Mouse (Mus musculus) MEL (cell line): ENCODE measurements around the gene Iqca. TPM values are rescaled to one million over a fixed set of nuclear protein-coding genes. Genes with fewer than 3 reads are reported as not detected.

Source experiments
- DNase-seq: peaks from one replicate; pipeline ENCODE4 v3.0.0; 2011; ENCODE audit warnings: low read depth, low spot score
- H3K27ac ChIP-seq: 2 replicates; pipeline ENCODE4 v1.5.1; 2012; ENCODE audit warnings: low read depth, mild to moderate bottlenecking, control low read depth, low read length, moderate library complexity; ENCODE audit not compliant: control insufficient read depth
- H3K27me3 ChIP-seq, 2 experiments: fragments of 150-350 bp in 1 of 2; sonication (generic) in 1 of 2; 2 replicates each; pipeline ENCODE4 v1.6.1; 2012; ENCODE audit warnings: low read length in 2 of 2, mild to moderate bottlenecking in 2 of 2, improper control_type of control experiment in 1 of 2, moderate library complexity in 1 of 2; ENCODE audit not compliant: insufficient read depth in 2 of 2, control insufficient read depth in 1 of 2
- H3K36me3 ChIP-seq, 2 experiments: 2 replicates each; pipeline ENCODE4 v1.6.1; 2012 to 2014; ENCODE audit warnings: low read length in 2 of 2, improper control_type of control experiment in 1 of 2, inconsistent platforms in 1 of 2, mild to moderate bottlenecking in 1 of 2; ENCODE audit not compliant: insufficient read depth in 2 of 2, control insufficient read depth in 1 of 2
- H3K4me1 ChIP-seq, 2 experiments: fragments of 150-350 bp in 1 of 2; sonication (generic) in 1 of 2; 2 replicates each; pipeline ENCODE4 v1.6.1; 2012; ENCODE audit warnings: low read length in 2 of 2, improper control_type of control experiment in 1 of 2, mild to moderate bottlenecking in 1 of 2; ENCODE audit not compliant: insufficient read depth in 2 of 2, control insufficient read depth in 1 of 2
- H3K4me3 ChIP-seq, 2 experiments: fragments of 150-350 bp in 1 of 2; sonication (generic) in 1 of 2; 2 replicates each; pipeline ENCODE4 v1.5.1; 2012; ENCODE audit warnings: low read depth in 2 of 2, low read length in 2 of 2, mild to moderate bottlenecking in 2 of 2, moderate library complexity in 2 of 2, control low read depth in 1 of 2, improper control_type of control experiment in 1 of 2; ENCODE audit not compliant: control insufficient read depth in 1 of 2, insufficient read depth in 1 of 2
- H3K79me2 ChIP-seq: 2 replicates; pipeline ENCODE4 v1.6.1; 2012; ENCODE audit warnings: mild to moderate bottlenecking, low read length, moderate library complexity; ENCODE audit not compliant: control insufficient read depth, poor library complexity, insufficient read depth
- H3K9ac ChIP-seq: 2 replicates; pipeline ENCODE4 v1.6.1; 2012; ENCODE audit warnings: low read depth, mild to moderate bottlenecking, control low read depth, low read length, moderate library complexity; ENCODE audit not compliant: control insufficient read depth, poor library complexity, severe bottlenecking
- H3K9me3 ChIP-seq: fragments of 150-350 bp; sonication (generic); replicated peaks from 2 replicates; pipeline ENCODE4 v1.6.1; 2012; ENCODE audit warnings: mild to moderate bottlenecking, low read length, improper control_type of control experiment, moderate library complexity; ENCODE audit not compliant: insufficient read depth
- E2F4 ChIP-seq: IDR thresholded peaks from 2 replicates; pipeline ENCODE4 v1.6.1; 2011; ENCODE audit warnings: low read depth, low read length, improper control_type of control experiment, borderline replicate concordance
- EP300 ChIP-seq, 2 experiments: IDR thresholded peaks; 2 replicates each; pipeline ENCODE4 v1.6.1; 2011; ENCODE audit warnings: improper control_type of control experiment in 2 of 2, low read length in 2 of 2, low read depth in 1 of 2, mild to moderate bottlenecking in 1 of 2
- GATA1 ChIP-seq: IDR thresholded peaks from 2 replicates; pipeline ENCODE4 v1.6.1; 2011; ENCODE audit warnings: low read depth, low read length, improper control_type of control experiment
- HCFC1 ChIP-seq: IDR thresholded peaks from 2 replicates; pipeline ENCODE4 v1.6.1; 2012; ENCODE audit warnings: low read depth, mild to moderate bottlenecking, inconsistent platforms, low read length, improper control_type of control experiment, moderate library complexity
- KAT2A ChIP-seq: conservative IDR thresholded peaks from 2 replicates; pipeline ENCODE4 v1.6.1; 2012; ENCODE audit warnings: low read depth, low read length, improper control_type of control experiment, inconsistent platforms
- MAZ ChIP-seq: IDR thresholded peaks from 2 replicates; pipeline ENCODE4 v1.6.1; 2012; ENCODE audit warnings: low read depth, mild to moderate bottlenecking, inconsistent platforms, low read length, improper control_type of control experiment
- MEF2A ChIP-seq: IDR thresholded peaks from 2 replicates; pipeline ENCODE4 v1.6.1; 2014; ENCODE audit warnings: low read depth, mild to moderate bottlenecking, inconsistent platforms, low read length, improper control_type of control experiment; ENCODE audit not compliant: poor library complexity, insufficient replicate concordance, severe bottlenecking; ENCODE audit errors: extremely low read depth
- MXI1 ChIP-seq: IDR thresholded peaks from 2 replicates; pipeline ENCODE4 v1.6.1; 2011; ENCODE audit warnings: mild to moderate bottlenecking, low read depth, low read length, improper control_type of control experiment
- MYB ChIP-seq: IDR thresholded peaks from 2 replicates; pipeline ENCODE4 v1.6.1; 2011; ENCODE audit warnings: mild to moderate bottlenecking, low read depth, low read length, improper control_type of control experiment
- NRF1 ChIP-seq: IDR thresholded peaks from 2 replicates; pipeline ENCODE4 v1.6.1; 2014; ENCODE audit warnings: low read depth, mild to moderate bottlenecking, inconsistent platforms, low read length, improper control_type of control experiment, moderate library complexity; ENCODE audit not compliant: poor library complexity, insufficient read depth, severe bottlenecking
- POLR2A ChIP-seq, 2 experiments: IDR thresholded peaks; 2 replicates each; pipeline ENCODE4 v1.6.1; 2011 to 2012; ENCODE audit warnings: low read length in 2 of 2, mild to moderate bottlenecking in 2 of 2, control low read depth in 1 of 2, improper control_type of control experiment in 1 of 2, low read depth in 1 of 2, moderate library complexity in 1 of 2; ENCODE audit not compliant: control insufficient read depth in 1 of 2, insufficient read depth in 1 of 2, poor library complexity in 1 of 2
- POLR2AphosphoS5 ChIP-seq: IDR thresholded peaks from 2 replicates; pipeline ENCODE4 v1.6.1; 2012; ENCODE audit warnings: low read depth, borderline replicate concordance, mild to moderate bottlenecking, inconsistent platforms, low read length, moderate library complexity, mixed read lengths
- RAD21 ChIP-seq: IDR thresholded peaks from 2 replicates; pipeline ENCODE4 v1.6.1; 2011; ENCODE audit warnings: mild to moderate bottlenecking, low read depth, low read length, improper control_type of control experiment
- RCOR1 ChIP-seq: IDR thresholded peaks from 2 replicates; pipeline ENCODE4 v1.6.1; 2012; ENCODE audit warnings: low read depth, mild to moderate bottlenecking, inconsistent platforms, low read length, improper control_type of control experiment
- TCF12 ChIP-seq: IDR thresholded peaks from 2 replicates; pipeline ENCODE4 v1.6.1; 2014; ENCODE audit warnings: low read depth, mild to moderate bottlenecking, inconsistent platforms, low read length, improper control_type of control experiment, moderate library complexity
- USF2 ChIP-seq, 2 experiments: IDR thresholded peaks; 2 replicates each; pipeline ENCODE4 v1.6.1; 2011 to 2012; ENCODE audit warnings: improper control_type of control experiment in 2 of 2, low read length in 2 of 2, borderline replicate concordance in 1 of 2, inconsistent platforms in 1 of 2, low read depth in 1 of 2, mild to moderate bottlenecking in 1 of 2; ENCODE audit not compliant: insufficient read depth in 1 of 2
- ZMIZ1 ChIP-seq: IDR thresholded peaks from 2 replicates; pipeline ENCODE4 v1.6.1; 2012; ENCODE audit warnings: low read depth, mild to moderate bottlenecking, inconsistent platforms, low read length, improper control_type of control experiment, moderate library complexity
- polyA plus RNA-seq, 2 experiments: library from polyadenylated mRNA; stranded (reverse) in 1 of 2; unstranded in 1 of 2; fragments of >175 nt in 1 of 2; fragments of >200 nt in 1 of 2; gene quantifications; 2 replicates each; pipeline versions ENCODE4 v1.2.1 to v1.2.4; 2012; ENCODE audit warnings: low replicate concordance in 2 of 2, low read depth in 1 of 2; ENCODE audit not compliant: insufficient read length in 2 of 2, insufficient read depth in 1 of 2, missing spikeins in 1 of 2
- total RNA-seq: library from RNA; depleted of rRNA; stranded (reverse); fragments of 300-350 nt; gene quantifications from 2 replicates; pipeline ENCODE4 v1.2.3, GENCODE M21; 2012

Iqca gene
- total and polyA plus RNA-seq, 3 experiments = 0.39 TPM; not detected in 2

DNA sequence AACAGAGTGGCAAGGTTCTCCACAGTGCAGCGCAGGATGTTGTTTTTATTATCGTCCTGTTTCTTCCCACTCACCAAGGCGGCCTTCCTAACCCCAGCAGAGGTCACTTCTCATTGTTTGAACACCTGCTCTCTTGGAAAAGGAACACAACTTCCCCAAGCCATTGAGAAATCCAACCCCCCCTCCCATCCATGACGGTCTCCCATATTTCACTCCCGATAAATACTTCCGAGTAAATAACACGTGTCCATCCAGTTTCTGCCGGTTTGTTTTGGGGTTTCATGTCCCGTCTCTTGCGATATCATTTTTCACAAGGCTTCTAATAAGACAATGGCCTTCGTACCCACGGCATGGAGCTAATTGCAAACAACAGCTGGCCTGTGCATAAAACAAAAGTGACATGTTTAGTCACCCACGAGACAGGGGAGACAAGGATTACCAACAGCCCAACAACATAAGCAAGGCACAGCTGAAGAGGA lies 9.2 kb upstream of the Iqca start:
- no peak overlapping the region for H3K9ac ChIP-seq
- no peaks in the 10 kb centered on the region for H3K4me1 ChIP-seq
- TF ChIP-seq NRF1 (no peak), TCF12 (no peak), MYB (no peak), RAD21 (no peak)
- H3K36me3 ChIP-seq = no peaks in the 10 kb centered on the region
- no peaks in the 10 kb centered on the region for H3K9me3 ChIP-seq
- DNase-seq = no peak
- H3K27me3 ChIP-seq = no peaks in the 10 kb centered on the region
- H3K79me2 ChIP-seq = no peaks in the 10 kb centered on the region
- H3K4me3 ChIP-seq = no peak overlapping the region
- H3K27ac ChIP-seq = no peak overlapping the region

DNA sequence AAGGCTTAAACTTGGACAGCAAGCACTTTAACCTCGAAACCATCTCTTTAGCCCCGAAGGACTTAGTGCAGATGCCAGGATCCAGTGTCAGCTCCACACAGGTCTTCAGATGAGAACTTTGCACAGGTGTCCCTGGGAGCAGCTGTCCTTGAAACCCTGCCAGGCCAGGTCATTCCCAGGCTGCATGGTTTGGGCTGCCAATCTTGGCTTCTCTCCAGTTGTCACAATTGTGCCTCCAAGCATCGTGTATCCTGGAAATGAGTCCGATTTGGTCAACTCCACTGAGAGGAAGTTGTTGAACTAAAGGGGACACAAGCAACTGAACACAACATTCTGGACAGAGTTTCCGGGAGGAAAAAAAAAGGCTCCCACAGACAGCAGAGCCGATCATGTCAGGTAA lies 8.4 kb upstream of the Iqca start:
- H3K4me3 ChIP-seq = no peak overlapping the region
- TF ChIP-seq MYB (no peak), ZMIZ1 (no peak), E2F4 (no peak), MAZ (no peak), MXI1 (no peak)

DNA sequence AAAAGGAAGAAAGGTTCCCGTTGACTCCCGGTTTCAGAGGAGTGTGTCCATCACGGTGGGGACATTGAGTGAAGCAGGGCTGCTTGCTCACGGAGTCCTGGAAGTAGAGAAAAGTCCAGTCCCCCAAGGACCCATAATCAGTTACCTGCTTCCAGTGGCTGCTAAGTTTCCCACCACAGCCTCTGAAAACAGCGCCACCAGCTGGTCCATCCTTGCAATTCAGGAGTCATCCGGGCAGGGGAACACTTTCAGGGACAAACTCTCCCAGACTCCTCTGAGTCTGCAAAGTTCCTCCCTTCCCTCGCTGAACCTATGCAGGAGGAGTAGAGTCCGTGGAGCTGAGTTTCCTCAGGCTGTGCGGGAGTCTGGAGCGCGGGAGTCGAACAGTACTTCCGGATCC lies 6.7 kb upstream of the Iqca start:
- Histone ChIP-seq H3K79me2 (no peaks in the 10 kb centered on the region), H3K27me3 (no peaks in the 10 kb centered on the region), H3K9me3 (no peaks in the 10 kb centered on the region), H3K27ac (no peak overlapping the region), H3K36me3 (no peaks in the 10 kb centered on the region), H3K4me3 (no peak overlapping the region)
- no peak for DNase-seq
- TF ChIP-seq POLR2A (IDR thresholded peaks at IDR 0.05; ENCODE audit: control insufficient read depth in 1 of 2, insufficient read depth in 1 of 2, low read depth in 1 of 2, low read length in 2 of 2, poor library complexity in 1 of 2) (no peak), GATA1 (no peak), MEF2A (no peak), USF2 (IDR thresholded peaks at IDR 0.05; ENCODE audit: borderline replicate concordance in 1 of 2, insufficient read depth in 1 of 2, low read depth in 1 of 2, low read length in 2 of 2) (no peak), MXI1 (no peak), EP300 (IDR thresholded peaks at IDR 0.05; ENCODE audit: low read depth in 1 of 2, low read length in 2 of 2) (no peak), NRF1 (no peak), RCOR1 (no peak), KAT2A (no peak), HCFC1 (no peak), POLR2AphosphoS5 (no peak)
- TF ChIP-seq, all 39 proteins: peak for 0
- Histone ChIP-seq H3K4me1 (no peaks in the 10 kb centered on the region), H3K9ac (no peak overlapping the region)

More for the DNA sequence above, 8.4 kb upstream of the Iqca start:
- H3K9me3 ChIP-seq = no peaks in the 10 kb centered on the region
- H3K27ac ChIP-seq = no peak overlapping the region
- no peaks in the 10 kb centered on the region for H3K27me3 ChIP-seq
- H3K9ac ChIP-seq = no peak overlapping the region
- DNase-seq = no peak
- H3K79me2 ChIP-seq = no peaks in the 10 kb centered on the region
- no peaks in the 10 kb centered on the region for H3K36me3 ChIP-seq
- no peaks in the 10 kb centered on the region for H3K4me1 ChIP-seq
